Mouse (Mus musculus) ES-CJ7 (cell line): ENCODE measurements at regions not wholly inside any gene's neighbourhood (a gene's known extent, or its start where the extent isn't known, plus 50 kb on each side); places are given as distances from the start of the nearest gene placed in this dataset.

Experiments used
- DNase-seq: peaks from one replicate; pipeline ENCODE4 v3.0.0; 2011; ENCODE audit warnings: low read depth, low spot score

DNA sequence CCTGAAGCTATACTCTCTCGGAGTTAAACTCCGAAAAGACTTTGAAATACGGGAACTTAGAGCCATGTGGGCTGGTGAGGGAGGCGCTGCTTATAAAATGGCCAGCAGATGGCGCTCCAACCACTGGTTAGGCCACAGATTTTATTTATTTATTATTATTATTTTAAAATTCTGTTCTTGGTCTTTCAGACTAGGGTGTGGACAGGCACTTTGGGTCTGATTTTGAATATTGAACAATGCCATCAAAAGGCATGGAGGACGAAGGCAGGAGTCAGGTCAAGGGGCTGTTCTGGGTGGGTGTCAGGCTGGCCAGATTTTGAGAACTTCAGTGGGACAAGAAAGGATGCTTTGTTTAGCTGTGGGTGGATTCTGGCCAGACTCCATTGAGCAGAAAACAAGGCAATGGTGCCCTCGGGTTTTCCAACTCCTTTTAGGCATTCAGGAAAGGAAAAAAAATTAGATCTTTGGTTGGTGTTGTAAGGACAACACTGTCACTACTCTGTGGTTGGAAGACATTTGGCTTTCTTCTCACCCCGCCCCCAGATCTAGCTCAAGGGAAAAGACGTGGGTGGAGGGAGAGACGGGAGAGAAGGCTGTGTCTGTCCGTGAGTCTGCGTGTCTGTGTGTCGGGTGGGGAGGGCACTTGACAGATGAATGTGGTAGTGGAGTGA is 319.5 kb downstream of the Med13l start:
- DNase-seq: peak; percentile 46

DNA sequence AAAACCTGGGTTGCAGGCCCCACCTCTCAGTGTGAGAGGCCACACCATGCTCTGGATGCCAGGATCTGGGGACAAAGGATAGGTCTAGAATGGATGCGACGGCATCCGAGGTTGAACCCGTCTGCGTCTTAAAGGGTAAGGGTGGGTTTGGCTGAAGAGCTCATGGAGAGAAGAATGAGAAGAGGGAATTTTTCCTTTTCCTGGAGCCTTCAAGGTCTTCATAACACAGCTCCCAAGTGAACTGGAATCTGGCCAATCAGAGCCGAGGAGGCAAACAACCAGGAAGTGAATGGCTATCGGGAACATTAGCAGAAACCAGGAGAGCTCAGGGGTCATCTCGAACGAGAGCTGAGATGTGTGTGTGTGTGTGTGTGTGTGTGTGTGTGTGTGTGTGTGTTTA is 320.1 kb downstream of the Med13l start:
- DNase-seq: no peak

GRCm38 (mm10) chr5:118881886-118882285 is 321.4 kb downstream of the Med13l start:
- no peak for DNase-seq

- DNase-seq: no peak
Measured at GRCm38 (mm10) chr5:118888131-118888530, 327.7 kb downstream of the Med13l start.

GRCm38 (mm10) chr5:118891131-118891530 is 330.7 kb downstream of the Med13l start:
- no peak for DNase-seq

DNA sequence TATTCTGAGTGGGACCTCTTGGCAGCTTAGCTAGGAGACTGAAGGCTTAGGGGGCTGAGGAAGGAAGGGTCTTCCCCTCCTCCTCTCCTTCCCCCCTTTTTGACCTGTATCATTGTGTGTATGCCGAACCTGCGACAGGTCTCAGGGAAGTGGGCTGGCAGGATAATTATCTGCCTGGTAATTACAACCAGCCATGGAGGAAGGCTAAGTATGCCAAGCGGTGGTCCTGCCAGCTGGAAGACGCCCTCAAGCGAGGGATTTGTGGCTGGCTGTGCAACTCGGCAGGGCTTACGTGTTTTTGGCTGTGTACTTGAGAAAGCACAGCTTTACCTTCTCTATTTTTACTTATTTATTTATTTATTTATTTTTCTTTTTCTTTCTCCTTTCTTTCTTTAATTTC is 347.7 kb downstream of the Med13l start:
- no peak for DNase-seq

- DNase-seq: no peak
Measured at GRCm38 (mm10) chr5:118909756-118910155, 349.3 kb downstream of the Med13l start.

GRCm38 (mm10) chr5:118914191-118914750 is 353.8 kb downstream of the Med13l start:
- no peak for DNase-seq

DNA sequence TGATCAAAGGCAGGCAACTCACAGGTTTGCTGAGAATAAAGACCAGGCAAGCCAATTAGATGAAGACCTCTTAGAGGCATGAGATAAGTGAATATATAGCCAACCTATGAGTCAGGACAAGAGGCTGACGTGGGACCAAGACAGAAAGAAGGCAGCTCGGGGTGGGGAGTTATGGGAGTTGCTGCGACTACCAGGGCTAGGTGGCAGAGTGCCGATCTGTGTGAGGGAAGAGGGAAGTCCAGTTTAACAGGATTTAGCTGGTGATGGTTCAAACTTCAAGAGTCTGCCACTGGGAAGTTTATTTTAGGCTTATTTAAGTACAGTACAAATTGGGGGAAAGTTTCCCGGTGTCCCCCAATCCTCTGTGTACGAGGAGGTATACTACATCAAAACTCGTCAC is 362.9 kb downstream of the Med13l start:
- DNase-seq: no peak

DNA sequence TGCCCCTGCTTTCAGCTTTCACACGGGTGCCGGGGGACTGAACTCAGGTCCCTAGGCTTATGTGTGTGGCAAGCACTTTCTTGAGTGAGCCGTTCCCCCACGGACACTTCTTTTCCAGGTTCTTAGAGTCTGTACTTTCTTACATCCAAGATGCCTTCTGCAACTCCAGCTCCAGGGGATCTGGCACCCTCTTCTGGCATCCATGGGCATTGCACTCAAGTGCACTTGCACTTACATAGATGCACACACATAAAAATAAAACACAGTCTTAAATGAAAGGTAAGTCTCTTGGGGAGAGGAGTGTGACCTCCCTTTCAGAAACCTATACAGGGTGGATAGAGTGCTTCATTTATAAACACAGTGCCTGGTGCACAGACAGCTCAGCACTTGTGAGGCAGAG is 368.6 kb downstream of the Med13l start:
- DNase-seq: peak; percentile 46

DNA sequence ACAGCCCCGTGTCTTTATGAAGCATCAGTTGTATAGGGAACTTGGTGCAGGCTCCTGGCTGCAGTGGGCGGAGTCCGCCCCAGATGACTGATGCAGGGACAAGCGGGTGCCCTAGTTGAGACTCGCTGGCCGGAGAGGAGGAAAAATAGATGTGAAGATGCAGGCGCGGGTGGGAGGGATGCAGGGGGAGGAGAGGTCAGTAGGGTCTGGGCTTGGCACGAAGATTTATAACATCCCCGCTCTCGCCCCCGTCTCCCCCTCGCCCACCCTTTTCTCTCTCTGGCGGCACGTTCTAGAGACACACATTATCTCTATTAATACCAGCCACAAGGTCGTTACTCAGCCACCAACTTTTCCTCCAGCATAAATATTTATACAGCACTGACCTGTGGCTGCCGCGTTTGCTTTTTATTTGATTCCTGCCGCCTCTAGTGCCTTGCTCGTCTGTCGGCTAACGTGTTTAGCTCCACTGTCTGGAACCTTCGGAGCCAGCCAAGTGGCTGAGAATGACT is 369.6 kb downstream of the Med13l start:
- no peak for DNase-seq

GRCm38 (mm10) chr5:118939336-118940039 is 379.0 kb downstream of the Med13l start:
- no peak for DNase-seq

GRCm38 (mm10) chr5:118944256-118944655 is 383.8 kb downstream of the Med13l start:
- DNase-seq: no peak

- no peak for DNase-seq
Measured at GRCm38 (mm10) chr5:118946090-118946489, 385.6 kb downstream of the Med13l start.

- DNase-seq: peak; percentile 11
Measured at GRCm38 (mm10) chr5:118946994-118947393, 386.5 kb downstream of the Med13l start.

GRCm38 (mm10) chr5:118948119-118948786 is 387.8 kb downstream of the Med13l start:
- peak; percentile 12 for DNase-seq

- no peak for DNase-seq
Measured at GRCm38 (mm10) chr5:118951067-118951466, 390.6 kb downstream of the Med13l start.

GRCm38 (mm10) chr5:118960521-118961001 is 400.1 kb downstream of the Med13l start:
- no peak for DNase-seq

DNA sequence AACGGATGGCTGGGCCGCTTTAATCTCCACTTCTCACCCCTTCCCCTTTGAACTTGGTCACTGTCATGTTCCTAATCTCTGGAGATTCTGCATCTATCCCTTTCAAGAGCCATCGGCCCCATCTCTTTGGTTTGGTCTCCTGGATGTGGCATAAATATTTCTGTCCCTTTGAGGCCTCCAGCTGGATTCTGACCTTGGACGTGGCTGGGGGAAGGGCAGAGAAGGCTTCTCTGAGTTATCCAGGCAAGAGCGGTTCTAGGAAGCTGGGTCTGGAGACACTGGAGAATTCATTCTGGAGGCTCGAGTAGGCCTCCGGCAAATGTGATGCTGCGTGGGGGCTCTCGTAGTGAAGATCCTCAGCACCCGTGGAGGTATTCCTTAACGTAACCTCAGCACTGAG is 400.6 kb downstream of the Med13l start:
- no peak for DNase-seq

GRCm38 (mm10) chr5:118962152-118962551 is 401.7 kb downstream of the Med13l start:
- no peak for DNase-seq

DNA sequence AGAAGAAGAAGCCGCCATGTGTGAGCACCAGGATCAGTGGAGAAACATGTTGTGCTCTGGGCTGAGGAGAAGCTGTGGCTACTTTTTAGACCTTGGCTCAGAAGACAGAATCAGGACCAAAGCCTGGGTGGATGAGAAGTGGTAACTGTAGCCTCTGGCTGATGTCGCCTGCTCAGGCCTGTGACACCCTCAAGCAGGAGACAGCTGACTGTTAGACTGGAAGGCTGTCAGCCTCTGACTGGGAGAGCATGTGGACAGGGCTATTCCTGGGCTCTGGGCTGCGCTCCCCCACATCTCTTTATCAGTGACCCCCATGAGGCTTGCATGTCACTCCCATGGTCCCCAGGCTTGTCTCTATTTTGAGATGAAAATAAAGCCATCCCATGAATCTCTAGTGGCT is 402.5 kb downstream of the Med13l start:
- DNase-seq: no peak

DNA sequence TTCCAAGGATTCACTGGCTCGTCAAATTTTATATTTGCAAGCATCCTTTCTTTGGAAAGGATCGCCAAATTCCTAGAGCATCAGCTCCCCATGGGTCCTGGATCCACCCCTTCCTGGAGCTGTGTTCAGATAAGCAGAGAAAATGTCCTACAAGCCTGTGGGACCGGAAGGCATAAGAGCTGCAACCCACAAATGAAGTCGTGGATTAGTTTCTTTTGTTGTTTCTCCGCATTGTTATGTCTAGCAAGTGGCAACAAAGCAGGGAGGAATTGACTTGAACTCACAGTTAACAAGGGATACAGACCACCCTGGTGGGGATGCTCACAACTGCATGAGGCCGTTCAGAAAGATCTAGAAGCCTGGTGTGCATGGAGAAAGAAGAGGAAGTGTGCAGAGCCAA is 406.4 kb downstream of the Med13l start:
- DNase-seq: peak; percentile 61
